Mouse (Mus musculus) spleen, embryonic (tissue): ENCODE measurements around the gene C330007P06Rik.
"Not testable (repeated sequence)": the region's sequence is repeated elsewhere in the genome, so short reads cannot be mapped to it uniquely, and the experiment has no call there.

Source experiments
- CTCF ChIA-PET: fragments of 350-600 bp; sonication (Branson Sonifier 250); formaldehyde crosslinking; loops from one replicate; lab custom pipeline; 2022; lab: Charles Lee

The C330007P06Rik gene

DNA sequence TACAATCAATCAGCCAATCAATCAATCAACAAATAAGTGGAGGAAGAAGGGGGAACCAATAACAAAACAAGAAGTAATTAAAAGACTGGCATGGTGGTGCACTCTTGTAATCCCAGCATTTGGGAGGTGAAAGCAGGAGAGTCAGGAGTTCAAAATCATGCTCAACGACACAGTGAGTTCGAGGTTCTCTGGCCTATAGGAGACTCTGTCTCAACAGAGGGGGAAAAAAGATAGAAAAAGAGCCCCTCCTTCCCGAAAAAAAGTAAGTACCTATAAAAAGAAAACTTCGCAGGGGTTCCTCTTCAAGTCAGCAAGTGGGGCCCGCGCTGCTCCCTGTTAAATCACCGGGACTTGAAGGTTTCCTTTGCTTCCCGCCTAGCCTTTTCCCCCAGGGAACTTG lies at the start of gene C330007P06Rik, which contains the start of gene Ube2a:
C330007P06Rik (minus strand) TSS at position 347 of the 400 bp plus-strand sequence.
Ube2a (plus strand) TSS at position 136 of the 400 bp plus-strand sequence.
- CTCF ChIA-PET = no interaction called here

DNA sequence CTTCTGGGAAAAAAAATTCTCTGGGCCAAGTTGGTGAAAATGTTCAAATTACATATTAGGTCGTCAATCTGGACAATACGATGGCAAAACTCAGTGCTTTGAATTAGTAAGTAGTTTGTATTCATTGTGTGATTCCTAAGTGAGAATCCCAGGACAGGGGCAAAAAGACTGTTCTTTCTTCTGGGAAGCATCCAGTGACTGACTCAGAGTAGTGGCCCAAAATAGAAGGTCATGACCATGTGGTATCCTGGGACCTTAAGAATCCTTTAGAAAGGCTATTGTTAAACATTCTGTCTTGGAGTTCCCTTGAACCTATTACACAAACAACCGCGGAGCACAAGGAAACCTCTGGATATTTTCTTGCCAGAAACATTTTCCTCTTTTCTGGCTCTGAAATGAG lies 47.4 kb upstream of the C330007P06Rik start:
- CTCF ChIA-PET = no interaction called here

DNA sequence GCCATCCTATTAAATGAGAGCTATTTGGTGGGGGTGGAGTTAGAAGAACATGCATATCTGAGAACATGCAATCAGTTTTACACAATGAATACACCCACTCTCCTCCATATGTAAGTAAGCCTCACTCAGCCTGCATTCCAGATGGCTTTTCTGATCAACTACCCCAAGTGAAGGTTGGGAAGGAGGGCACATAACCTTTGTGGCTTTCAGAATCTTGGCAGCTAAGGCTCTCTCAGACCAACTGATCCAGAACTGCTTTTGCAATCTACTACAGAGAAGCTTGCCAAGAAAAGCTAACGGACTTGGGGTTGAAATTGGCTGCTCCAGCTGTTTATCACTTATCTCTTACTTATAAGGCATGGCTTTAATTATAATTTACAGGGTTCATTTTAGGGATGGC lies 43.8 kb upstream of the C330007P06Rik start:
- CTCF ChIA-PET = interaction anchor here (1.0 kb wide), 1 partner anchor 10 kb away, joined by 3 read pairs; no protein-coding TSS in a partner anchor

DNA sequence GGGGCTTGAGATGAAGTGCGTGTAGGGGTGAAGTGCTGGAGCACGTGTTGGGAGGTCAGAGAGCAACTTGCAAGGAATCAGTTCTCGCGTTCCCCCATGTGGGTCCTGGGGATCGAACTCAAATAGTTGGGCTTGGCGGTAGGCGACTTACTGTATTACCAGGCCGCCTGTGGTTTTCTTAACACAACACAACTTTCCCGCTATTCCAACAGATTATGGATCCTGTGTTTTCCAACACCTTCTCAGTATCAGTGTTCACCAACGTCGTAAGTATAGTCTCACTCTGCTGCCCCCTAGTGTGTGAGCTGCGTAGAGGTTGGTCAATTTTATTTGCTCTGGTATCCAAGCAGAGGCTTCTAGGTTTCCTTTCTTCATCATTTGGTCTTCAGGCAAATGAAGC lies 37.4 kb upstream of the C330007P06Rik start:
- CTCF ChIA-PET = no interaction called here

DNA sequence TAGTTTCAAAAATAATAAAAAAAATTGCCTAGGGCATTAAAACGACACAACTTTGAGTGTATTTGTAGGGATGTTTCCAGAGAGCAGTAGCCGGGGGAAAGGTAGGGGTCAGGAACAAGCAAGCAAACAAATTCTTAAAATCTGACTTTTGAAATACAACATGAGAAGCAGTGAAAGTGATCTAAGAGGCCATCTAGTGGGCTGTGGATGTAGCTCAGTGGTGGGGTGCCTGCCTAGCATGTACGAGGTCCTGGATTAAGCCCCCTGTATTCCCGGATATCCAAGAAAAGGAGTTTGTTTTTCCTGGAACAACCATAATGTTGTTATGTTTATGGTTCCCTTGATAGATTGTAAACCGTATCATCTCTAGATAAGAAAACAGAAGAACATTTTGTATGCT lies 32.6 kb upstream of the C330007P06Rik start:
- CTCF ChIA-PET = interaction anchor here (0.5 kb wide), 1 partner anchor 171 kb away, joined by 4 read pairs; no protein-coding TSS in a partner anchor

DNA sequence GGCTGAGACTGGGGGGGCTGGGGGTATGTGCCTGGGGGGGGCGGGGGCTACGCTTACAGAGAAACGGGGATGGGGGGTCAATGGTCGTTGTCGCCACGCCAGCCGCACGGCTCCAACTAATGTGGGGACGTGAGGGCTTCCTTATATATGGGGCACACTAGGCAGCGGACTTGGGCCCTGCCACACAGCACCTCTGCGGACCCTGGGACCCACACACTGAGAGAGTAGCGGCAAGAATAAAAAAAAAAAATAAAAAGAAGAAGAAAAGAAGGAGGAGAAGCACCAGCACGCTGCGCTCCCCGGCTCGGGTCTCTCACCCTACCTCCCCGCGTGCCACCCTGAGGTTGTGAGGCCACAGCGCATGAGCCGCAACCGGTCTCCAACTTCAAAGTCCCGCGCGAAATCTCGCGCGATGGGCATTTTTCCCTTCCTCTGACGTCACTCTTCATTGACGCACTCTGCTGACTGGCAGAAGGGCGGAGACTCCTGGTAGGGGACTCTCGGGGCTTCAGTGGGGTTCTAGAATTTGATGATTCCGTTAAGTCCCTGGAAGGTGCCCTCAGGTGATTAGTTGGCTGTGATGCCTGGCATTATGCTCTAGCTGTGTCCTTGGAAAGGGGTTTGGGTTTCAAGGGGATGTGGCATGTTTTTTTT lies 29.3 kb upstream of the C330007P06Rik start:
- CTCF ChIA-PET = interaction anchor here (0.6 to 0.7 kb wide), 2 partner anchors 44 to 81 kb away, joined by 3 read pairs; no protein-coding TSS in a partner anchor

DNA sequence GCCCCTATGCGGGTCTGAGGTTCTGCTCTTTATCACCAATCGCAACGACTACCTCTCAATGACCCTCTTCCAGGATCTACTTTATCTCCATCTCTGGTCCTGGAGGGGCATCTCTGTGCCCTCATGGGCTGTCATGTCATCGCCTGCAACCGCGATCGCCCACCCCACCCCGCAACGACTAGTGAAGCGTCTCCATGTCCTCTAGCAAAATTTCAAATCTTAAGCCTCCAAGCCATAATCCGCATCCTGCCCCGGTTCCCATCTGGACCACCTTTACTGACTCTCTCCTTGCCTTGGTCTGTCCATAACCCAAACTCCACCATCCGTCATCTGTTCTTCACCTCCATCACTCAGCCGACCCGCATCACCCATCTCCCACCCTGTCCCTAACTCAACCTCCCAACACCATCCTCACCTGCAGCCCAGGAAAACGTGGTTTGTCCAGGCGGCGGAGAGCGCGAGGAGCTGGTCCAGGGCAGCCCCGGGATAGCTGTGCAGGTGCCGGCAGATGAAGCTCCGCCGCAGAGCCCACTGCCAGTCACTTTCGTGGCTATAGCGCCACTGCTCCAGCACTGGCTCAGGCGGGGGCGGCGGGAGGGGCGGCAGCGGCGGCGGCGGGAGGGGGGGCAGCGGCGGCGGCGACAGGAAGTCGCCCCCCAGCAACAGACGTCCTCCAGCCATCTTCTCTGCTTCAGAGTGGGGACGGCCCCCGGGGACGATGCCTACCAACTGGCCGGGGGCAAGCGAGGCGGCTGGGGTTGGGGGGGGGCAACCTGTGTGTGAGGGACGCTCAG lies 28.6 kb upstream of the C330007P06Rik start, which contains the start of gene Nkrf:
Nkrf (minus strand) TSS at position 579 of the 794 bp plus-strand sequence.
- CTCF ChIA-PET = interaction anchor here (0.7 kb wide), 1 partner anchor 81 kb away, joined by 3 read pairs; no protein-coding TSS in a partner anchor

DNA sequence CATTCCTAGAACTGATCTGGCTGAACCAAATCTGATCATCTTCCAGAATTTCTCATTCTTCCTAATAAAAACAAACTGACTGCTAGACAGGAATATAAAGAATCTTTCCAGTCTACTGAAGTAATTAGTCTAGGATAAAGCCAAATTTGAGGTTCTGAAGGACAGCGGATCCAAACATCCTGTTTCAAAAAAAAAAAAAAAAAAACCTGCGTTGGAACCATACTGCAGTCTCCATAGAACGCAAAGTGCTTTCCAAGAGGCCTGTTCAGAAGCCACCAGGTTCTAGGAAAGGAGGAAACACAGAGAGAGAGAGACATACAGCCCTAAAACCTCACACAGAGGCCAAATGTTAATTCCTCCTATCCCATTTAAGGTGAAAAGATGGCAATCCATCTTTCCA lies 27.7 kb upstream of the C330007P06Rik start:
- CTCF ChIA-PET = no interaction called here

DNA sequence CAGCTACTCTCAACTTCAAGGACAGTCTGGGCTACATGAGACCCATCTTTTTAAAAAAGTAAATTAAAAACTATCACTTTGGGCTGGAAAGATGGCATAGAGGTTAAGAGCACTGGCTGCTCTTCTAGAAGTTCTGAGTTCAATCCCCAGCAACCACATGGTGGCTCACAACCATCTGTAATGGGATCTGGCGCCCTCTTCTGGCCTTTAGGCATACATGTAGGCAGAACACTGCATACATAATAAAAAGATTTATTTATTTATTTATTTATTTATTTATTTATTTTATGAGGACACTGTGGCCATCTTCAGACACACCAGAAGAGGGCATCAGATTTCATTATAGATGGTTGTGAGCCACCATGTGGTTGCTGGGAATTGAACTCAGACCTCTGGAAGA lies 25.0 kb upstream of the C330007P06Rik start:
- CTCF ChIA-PET = not testable (repeated sequence)

DNA sequence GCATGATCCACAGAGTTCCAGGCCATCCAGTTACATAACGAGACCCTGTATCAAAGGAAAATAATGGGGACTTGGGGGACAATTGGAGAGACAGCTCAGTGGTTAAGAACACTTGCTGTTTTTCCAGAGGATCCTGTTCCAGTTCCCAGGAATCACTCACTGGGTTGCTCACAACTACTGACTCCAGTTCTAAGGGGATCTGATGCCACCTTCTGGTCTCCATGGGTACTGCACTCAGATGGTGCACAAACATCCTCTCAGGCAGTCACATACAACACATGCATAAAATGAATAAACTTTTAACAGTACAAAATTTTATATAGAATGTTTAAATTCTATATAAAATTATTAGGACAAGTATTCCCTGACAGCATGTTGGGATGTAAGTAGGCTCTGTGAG lies 10.8 kb upstream of the C330007P06Rik start:
- CTCF ChIA-PET = no interaction called here

DNA sequence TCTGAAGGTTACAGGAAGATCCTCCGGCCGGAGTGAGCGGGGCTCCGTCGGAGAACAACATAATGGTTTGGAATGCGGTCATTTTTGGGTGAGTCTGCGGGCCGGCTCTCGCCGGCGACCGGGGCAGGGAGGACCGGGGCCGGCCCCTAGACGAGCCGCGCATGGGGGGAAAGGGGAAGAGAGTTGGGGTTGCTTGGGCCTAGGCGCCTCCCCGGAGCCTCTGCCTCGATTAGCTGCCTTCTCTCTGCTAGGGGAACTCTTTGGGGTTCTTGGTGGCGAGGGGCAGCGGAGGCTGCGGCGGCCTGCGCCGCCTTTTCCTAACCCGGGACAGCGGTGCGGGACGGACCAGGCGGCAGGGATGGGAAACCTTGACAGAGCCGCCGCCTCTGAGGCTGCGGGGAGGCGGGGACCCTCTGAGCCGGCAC lies 805 bp upstream of the C330007P06Rik start:
- CTCF ChIA-PET = no interaction called here

DNA sequence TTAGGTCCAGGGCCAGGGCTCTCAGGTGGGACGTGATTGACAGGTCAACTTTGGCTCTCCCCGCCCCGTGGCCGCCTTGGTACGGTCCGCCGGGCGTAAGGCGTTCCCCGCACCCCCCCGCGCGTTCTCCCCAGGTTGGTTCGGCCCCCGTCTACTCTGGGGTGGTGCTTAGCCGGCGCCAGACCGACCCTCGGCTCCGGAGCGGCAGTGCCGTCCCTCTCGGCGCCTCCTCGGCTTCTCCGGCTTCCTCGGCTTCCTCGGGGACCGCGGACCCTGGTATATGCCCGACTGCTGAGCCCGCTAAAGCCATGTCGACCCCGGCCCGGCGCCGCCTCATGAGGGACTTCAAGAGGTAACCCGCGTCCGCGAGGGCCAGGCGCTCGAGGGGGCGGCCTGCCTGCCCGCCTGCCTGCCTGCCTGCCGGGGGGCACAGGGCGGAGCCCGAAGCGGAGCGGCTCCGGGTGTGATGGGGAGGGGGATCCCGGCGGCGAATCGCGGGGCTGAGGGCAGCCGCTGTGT lies 326 bp upstream of the C330007P06Rik start:
- CTCF ChIA-PET = no interaction called here

DNA sequence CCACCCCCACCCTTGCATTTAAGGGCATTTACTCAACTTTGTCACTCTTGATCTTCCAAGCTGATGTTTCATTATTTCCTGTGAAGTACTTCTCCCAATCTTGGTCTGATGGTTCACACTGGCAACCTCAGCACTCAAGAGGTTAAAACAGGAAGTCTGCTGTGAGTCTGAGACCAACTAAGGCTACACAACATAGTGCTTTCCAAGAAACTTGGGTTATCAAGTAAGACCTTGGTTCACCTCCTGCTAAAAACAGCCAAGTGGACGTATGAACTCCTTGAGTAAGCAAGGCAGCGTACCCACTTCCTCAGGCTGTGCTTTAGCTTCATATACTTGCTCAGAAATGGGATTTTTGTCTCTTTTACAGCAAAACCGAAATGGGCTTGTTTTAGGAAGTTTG lies 3.5 kb downstream of the C330007P06Rik start:
- CTCF ChIA-PET = no interaction called here

DNA sequence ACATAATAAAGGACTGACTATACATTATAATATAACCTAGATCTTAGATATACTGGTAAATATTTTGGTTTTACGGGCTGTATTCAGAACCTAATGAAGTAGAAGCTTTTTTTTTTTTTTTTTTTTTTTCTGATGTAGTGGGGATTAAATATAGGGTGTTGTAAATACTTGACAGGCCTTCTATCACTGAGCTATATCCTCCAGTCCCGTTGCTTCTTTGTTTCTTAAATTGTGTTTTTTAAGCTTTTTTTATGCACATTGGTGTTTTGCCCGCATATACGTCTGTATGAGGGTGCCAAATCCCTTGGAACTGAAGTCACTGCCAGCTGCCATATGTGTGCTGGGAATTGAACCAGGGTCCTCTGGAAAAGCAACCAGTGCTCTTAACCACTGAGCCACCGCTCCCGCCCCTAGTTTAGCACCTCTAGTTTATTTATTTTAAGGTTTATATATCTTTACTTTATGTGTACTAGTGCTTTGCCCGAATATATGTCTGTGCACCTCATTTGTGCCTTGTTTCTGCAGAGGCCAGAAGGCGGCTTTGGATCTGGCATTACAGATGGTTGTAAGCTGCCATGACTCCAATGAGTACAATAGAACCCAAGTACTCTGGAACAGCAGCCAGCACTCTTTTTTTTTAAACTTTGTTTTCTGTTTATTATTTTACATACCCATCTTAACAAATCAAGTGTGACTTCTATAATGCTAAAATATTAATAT lies 9.1 kb downstream of the C330007P06Rik start:
- CTCF ChIA-PET = interaction anchor here (0.6 to 0.7 kb wide), 2 partner anchors 240 to 241 kb away, joined by 3 to 7 read pairs; no protein-coding TSS in a partner anchor

DNA sequence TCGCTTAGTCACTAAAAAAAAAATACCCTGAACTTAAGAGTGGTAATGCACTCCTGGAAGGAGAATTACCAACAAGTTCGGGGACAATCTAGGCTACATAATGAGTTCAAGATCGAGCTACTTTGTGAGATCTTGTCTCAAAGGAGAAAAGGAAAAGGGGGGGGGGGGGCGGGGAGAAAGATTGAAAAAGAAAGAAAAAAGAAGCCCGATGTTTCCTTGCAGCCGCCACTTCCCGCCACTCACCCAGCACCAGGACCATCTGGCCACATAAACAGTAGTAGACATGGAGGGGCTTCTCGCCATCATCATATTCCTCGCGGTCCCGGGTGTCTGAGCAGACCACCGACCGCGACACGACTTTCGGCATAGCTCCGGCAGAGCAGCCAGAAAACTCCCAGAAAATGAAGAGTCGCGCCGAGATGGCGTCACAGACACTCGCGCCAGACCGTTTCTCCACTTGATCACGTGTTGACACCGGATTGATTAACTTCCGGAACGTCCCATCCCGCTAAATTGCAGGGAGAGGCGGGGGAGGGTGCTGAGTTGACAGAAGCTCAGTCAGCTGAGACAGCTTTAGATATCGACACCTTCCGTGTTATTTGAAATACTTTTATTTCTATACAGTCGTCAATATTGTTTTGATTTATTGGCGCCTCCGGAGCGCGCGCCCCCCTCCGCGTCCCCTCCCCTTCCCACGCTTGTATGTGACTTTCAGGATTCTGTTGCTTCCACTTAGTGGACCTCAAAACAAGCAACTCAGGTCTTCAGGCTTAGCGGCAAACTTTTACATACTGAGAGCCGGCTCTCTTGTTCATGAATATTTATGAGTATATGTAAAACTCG lies 9.9 kb downstream of the C330007P06Rik start:
- CTCF ChIA-PET = interaction anchor here (0.7 kb wide), 1 partner anchor 239 kb away, joined by 3 read pairs; no protein-coding TSS in a partner anchor

DNA sequence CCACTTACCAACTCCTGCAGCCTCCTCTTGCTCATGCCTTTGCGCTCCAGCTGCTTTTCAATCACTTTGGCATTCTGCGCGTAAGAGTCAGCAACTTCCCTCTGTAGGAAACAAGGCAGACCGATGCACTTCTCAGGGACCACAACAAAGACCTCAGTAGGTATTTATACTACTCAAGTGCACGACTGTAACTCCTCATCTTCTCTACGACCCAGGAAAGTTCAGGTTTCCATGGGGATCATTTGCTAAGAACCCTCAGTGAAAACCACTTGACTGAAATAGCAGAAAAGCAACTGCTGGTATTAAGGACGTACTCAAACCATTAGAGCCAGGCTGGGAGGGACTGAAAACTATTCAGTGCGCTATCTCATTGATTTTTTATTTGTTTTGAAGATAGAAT lies 21.3 kb downstream of the C330007P06Rik start:
- CTCF ChIA-PET = no interaction called here

DNA sequence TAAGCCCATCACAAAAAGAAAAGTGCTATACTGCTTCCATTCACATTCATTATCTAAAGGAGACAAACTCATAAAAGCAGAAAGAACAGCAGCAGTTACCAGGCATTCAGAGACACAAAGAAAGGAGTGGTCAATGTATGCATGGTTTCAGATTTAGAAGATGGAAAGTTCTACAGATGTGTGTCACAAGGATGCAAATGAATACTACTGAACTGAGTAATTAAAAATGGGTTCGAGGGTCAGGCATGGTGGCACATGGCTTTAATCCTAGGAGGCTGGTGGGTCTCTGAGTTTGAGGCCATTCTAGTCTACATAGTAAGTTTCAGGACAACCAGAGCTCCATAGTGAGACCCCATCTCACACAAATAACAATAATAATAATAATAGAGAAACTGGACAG lies 26.8 kb downstream of the C330007P06Rik start:
- CTCF ChIA-PET = no interaction called here

DNA sequence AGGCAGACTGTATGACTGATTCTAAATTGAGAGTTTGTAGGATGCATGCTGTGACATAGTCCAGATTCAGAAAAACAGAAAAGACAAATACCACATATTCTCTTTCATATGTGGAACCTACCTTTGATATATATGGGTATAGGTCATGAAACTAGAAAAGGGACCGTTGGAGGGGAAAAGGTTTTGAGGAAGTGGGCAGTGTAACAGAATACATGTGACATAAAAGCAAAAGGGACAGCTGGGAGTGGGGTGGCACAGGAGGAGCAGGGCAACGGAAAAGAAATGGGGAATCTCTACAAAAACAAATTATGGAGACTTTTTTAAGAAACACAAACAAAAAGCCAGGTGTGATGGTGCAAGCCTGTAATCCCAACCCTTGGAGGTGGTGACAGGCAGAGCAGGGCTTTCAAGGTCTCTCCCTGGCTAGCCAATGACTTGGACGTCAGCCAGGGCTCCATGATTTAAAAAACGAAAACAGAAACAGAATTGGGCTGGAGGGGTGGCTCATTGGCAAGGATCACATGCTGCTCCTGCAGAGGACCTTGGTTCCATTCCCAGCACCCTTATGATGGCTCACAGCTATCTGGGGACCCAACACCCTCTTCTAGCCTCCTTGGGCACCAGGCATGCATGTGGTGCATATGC lies 30.4 kb downstream of the C330007P06Rik start:
- CTCF ChIA-PET = no interaction called here

DNA sequence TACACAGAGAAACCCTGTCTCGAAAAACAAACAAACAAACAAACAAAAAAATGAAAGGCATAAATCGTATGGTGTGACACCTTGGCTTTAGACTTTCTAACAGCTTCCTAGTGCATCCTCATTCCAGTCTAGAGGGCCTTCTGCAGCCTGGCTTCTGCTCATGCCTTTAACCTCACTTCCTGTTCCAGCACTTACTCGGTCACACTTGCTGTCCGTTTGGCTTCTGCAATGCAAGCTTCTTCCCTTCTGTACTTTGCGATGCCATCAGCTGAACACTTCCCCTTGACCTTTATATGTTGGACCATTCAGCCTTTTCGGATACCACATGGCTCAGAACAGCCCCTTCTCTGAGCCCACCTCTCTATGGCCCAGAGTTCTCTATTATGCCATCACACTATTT lies 32.2 kb downstream of the C330007P06Rik start:
- CTCF ChIA-PET = no interaction called here

DNA sequence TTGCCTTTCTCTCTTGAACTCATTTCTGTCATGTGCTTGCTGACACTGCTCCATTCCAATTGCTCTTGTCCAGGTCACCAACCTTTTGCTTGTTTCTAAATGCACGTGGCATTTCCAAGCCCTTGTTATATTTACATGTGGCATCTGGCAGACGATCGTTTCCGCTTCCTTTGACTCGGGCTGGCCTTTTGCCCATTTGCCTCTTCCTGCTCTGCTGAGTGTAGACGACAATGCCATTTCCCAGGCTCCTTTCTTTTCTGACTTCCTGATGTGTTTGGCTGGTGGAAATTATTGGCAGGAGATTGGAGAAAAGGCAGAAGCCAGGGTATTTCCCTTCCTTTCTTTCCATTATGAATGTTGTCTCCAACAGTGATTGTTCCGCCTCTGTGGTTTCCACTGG lies 34.5 kb downstream of the C330007P06Rik start:
- CTCF ChIA-PET = no interaction called here
